Mouse (Mus musculus): Measurements from ENCODE around the gene Timeless. TPM values are rescaled to one million over a fixed set of nuclear protein-coding genes. Genes with fewer than 3 reads are reported as not detected.
A peak's percentile ranks its signal among the peaks of the same experiment; 100 is the strongest.
"Not testable (repeated sequence)": the region's sequence is repeated elsewhere in the genome, so short reads cannot be mapped to it uniquely, and the experiment has no call there.

Gene Timeless
- polyA plus RNA-seq (2015; fragmentation: Nextera tagmentation; extraction: Ambion mirVana): 24.4 and 26.2 TPM in 2 replicates

- Histone ChIP-seq H3K36me3 (replicated peaks) (peaks cover 17% of the 10 kb centered on the region), H3K9ac (peak within 1 kb of the TSS; percentile 86), H3K4me3 (replicated peaks) (peak within 1 kb of the TSS; percentile 76), H3K27ac (replicated peaks) (peak within 1 kb of the TSS; percentile 94), H3K27me3 (no peaks in the 10 kb centered on the region), H3K4me1 (replicated peaks) (peaks cover 54% of the 10 kb centered on the region), H3K9me3 (replicated peaks) (no peaks in the 10 kb centered on the region), H3K4me2 (peak within 1 kb of the TSS; percentile 81)
- WGBS (ENCODE audit: insufficient replicate concordance): under 1% methylated on average over 58 of the region's 58 CpGs
- ATAC-seq (ENCODE audit: insufficient read depth): peak; percentile 88
These were observed at the start of gene Timeless for GRCm38 (mm10) chr10:128231697-128232419. TSS of gene Timeless (plus strand) at chr10:128232065.

DNA sequence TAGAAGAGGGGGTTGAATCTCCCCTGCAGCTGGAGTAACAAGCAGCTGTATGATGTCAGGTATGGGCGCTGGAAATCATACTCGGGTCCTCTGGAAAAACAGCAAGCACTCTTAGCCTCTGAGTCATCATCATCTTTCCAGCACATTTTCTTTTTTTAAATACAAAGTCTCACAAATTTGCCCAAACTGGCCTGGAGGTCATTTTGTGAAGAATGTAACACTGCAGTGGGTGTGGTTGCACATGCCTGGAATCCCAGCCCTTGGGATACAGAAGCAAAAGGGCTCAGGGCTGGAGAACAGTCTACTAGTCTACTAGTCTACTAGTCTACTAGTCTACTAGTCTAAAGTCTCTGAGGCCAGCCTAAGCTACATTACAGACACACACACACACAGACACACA lies 47.6 kb upstream of the Timeless start:
- WGBS (ENCODE audit: insufficient replicate concordance): 82% methylated on average over 2 of the region's 2 CpGs
- Histone ChIP-seq H3K4me3 (replicated peaks) (no peak overlapping the region), H3K9ac (no peak overlapping the region), H3K27me3 (no peaks in the 10 kb centered on the region), H3K4me2 (no peak overlapping the region), H3K36me3 (replicated peaks) (no peaks in the 10 kb centered on the region), H3K27ac (replicated peaks) (no peak overlapping the region), H3K9me3 (replicated peaks) (no peaks in the 10 kb centered on the region), H3K4me1 (replicated peaks) (peaks cover 41% of the 10 kb centered on the region)
- ATAC-seq (ENCODE audit: insufficient read depth): no peak

GRCm38 (mm10) chr10:128185277-128185940 lies 46.5 kb upstream of the Timeless start:
- Histone ChIP-seq H3K4me2 (no peak overlapping the region), H3K9me3 (replicated peaks) (no peaks in the 10 kb centered on the region), H3K27me3 (no peaks in the 10 kb centered on the region), H3K4me1 (replicated peaks) (peaks cover 34% of the 10 kb centered on the region), H3K9ac (no peak overlapping the region), H3K36me3 (replicated peaks) (no peaks in the 10 kb centered on the region), H3K4me3 (replicated peaks) (no peak overlapping the region), H3K27ac (replicated peaks) (no peak overlapping the region)
- 68% methylated on average over 6 of the region's 6 CpGs for WGBS (ENCODE audit: insufficient replicate concordance)
- no peak for ATAC-seq (ENCODE audit: insufficient read depth)

DNA sequence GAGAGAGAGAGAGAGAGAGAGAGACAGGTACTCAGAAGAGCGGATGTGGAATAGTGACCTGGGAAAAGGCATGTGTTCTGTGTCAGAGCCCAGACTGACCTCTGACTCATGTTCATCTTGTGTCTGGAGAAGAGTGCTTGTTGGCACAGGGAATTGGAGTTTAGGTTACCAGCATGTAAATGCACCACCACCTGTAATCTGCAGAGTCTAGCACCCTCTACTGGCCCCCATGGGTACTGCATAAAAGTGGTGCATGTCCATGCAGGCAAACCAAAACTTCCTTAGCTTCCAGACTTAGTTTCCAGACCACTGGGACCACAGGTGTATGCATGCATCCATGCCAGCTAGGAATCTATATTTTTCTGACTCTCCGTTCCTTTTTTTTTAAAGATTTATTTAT lies 45.9 kb upstream of the Timeless start:
- no peak overlapping the region for H3K9ac ChIP-seq
- peak; percentile 43; the same call in 1 of the 2 replicates for ATAC-seq (ENCODE audit: insufficient read depth)
- WGBS (ENCODE audit: insufficient replicate concordance): 51% methylated on average over 2 of the region's 2 CpGs
- H3K4me3 ChIP-seq (replicated peaks): no peak overlapping the region
- no peaks in the 10 kb centered on the region for H3K9me3 ChIP-seq (replicated peaks)
- H3K4me1 ChIP-seq (replicated peaks): peaks cover 34% of the 10 kb centered on the region
- 0 out of 2 replicates have a peak, but pooled peaks cover 4% of the 10 kb centered on the region for H3K27me3 ChIP-seq
- H3K27ac ChIP-seq (replicated peaks): no peak overlapping the region
- H3K4me2 ChIP-seq: no peak overlapping the region
- no peaks in the 10 kb centered on the region for H3K36me3 ChIP-seq (replicated peaks)

DNA sequence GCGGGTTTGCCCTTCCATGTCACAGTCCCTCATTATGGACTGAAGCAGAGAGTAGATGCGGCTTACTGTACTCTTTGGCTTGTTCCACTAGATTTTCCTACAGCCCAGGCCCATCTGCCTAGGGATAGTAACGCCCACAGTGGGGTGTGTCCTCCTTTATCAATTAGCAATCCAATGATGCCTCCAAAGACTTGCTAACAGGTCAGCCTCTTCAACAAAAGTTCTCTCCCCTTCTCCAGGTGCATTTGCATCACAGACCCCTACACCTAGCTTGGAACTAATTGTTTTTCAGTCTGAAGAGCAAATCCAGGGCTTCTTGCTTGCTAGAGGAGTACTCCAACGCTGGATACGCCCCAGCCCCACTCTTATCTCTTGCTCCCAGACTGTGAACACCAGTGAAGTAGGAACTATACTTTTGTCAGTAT lies 44.7 kb upstream of the Timeless start:
- WGBS (ENCODE audit: insufficient replicate concordance): 39% methylated on average over 5 of the region's 5 CpGs
- ATAC-seq (ENCODE audit: insufficient read depth): peak; percentile 88
- Histone ChIP-seq H3K4me2 (peak overlapping the region; percentile 61), H3K36me3 (replicated peaks) (no peaks in the 10 kb centered on the region), H3K9ac (0 out of 2 replicates have a peak overlapping the region, but pooled peaks have one; percentile 8), H3K9me3 (replicated peaks) (no peaks in the 10 kb centered on the region), H3K4me3 (replicated peaks) (0 out of 2 replicates have a peak overlapping the region, but pooled peaks have one; percentile 12), H3K27me3 (peaks cover 11% of the 10 kb centered on the region; the same call in 1 of the 2 replicates), H3K4me1 (replicated peaks) (peaks cover 34% of the 10 kb centered on the region), H3K27ac (replicated peaks) (peak overlapping the region; percentile 86)

DNA sequence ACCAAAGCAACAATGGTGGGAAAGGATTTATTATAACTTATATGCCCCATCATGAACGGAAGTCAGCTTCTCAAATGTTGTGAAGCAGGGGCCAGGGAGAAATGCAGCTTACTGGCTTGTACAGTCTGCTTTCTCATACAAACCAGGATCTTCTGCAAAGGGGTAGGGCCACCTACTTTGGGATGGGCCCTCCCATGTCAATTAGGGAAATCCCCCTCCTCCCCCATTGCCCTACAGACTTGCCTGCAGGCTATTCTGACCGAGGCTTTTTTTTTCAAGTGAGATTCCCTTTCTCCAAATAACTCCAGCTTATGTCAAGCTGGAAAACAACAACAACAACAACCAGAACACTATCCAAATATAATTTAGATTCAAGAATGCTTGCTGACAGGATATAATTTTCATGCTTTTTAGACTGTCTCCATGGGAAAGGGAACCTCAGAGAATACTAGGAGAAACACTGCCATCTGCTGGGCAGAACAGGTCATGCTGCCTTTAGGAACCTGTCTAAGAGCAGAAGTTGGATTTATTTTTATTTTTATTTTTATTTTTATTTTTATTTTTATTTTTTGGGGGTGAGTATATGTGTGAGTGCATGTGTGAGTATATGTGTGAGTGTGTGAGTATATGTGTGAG lies 43.5 kb upstream of the Timeless start:
- Histone ChIP-seq H3K9ac (no peak overlapping the region), H3K27me3 (peaks cover 16% of the 10 kb centered on the region), H3K4me1 (replicated peaks) (peaks cover 35% of the 10 kb centered on the region), H3K36me3 (replicated peaks) (no peaks in the 10 kb centered on the region), H3K9me3 (replicated peaks) (no peaks in the 10 kb centered on the region), H3K4me3 (replicated peaks) (no peak overlapping the region), H3K4me2 (no peak overlapping the region), H3K27ac (replicated peaks) (peak overlapping the region; percentile 86)
- WGBS (ENCODE audit: insufficient replicate concordance): 46% methylated on average over 2 of the region's 2 CpGs
- ATAC-seq (ENCODE audit: insufficient read depth): no peak

DNA sequence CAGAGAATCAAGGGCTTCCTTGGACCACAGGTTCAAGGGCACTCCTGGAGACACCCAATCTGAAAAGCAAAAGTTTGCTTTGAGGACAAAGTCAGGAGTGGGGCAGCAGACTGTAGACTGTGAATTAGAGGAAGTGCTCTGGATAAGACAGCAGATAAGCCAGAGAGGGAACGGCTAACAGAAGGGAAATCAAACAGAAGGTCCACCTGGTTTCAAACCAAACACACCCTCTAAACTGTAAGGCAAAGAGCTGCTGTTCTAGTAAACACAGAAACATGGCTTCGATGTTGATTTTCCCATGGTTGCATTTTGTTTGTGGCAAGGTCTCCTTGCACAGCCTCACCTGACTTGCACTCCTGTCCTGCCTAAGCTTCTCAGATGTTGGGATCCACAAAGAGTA lies 40.4 kb upstream of the Timeless start:
- Histone ChIP-seq H3K4me3 (replicated peaks) (no peak overlapping the region), H3K27ac (replicated peaks) (no peak overlapping the region), H3K4me1 (replicated peaks) (peaks cover 40% of the 10 kb centered on the region), H3K36me3 (replicated peaks) (no peaks in the 10 kb centered on the region), H3K9ac (no peak overlapping the region), H3K9me3 (replicated peaks) (no peaks in the 10 kb centered on the region), H3K4me2 (no peak overlapping the region), H3K27me3 (peaks cover 47% of the 10 kb centered on the region)
- WGBS (ENCODE audit: insufficient replicate concordance): 23% methylated on average over 2 of the region's 2 CpGs
- no peak for ATAC-seq (ENCODE audit: insufficient read depth)

DNA sequence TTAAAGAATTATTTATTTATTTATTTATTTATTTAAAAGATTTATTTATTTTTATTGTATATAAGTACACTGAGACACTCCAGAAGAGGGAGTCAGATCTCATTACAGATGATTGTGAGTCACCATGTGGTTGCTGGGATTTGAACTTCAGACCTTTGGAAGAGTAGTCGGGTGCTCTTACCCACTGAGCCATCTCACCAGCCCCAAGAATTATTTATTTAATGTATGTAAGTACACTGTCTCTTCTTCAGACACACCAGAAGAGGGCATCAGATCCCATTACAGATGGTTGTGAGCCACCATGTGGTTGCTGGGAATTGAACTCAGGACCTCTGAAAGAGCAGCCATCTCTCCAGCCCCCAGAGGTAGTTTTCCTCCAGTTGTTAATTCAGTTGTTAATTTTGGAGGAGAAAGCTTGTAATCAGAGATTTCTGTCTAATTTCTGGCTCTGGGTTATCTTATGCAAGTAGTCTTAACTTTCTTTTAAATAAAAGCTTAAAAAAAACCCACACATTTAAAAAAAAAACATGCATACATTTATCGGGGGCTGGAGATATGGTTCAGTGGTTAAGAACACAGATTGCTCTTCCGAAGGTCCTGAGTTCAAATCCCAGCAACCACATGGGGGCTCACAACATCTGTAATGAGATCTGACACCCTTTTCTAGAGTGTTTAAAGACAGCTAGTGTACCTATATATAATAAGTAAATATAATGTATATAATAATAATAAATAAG lies 39.7 kb upstream of the Timeless start:
- not testable (repeated sequence) for H3K4me3 ChIP-seq (replicated peaks); H3K27ac ChIP-seq (replicated peaks); H3K4me2 ChIP-seq; H3K9ac ChIP-seq; H3K9me3 ChIP-seq (replicated peaks); H3K36me3 ChIP-seq (replicated peaks); ATAC-seq (ENCODE audit: insufficient read depth)
- H3K4me1 ChIP-seq (replicated peaks): peaks cover 33% of the 10 kb centered on the region
- 70% methylated on average over 3 of the region's 3 CpGs for WGBS (ENCODE audit: insufficient replicate concordance)
- peaks cover 54% of the 10 kb centered on the region for H3K27me3 ChIP-seq

DNA sequence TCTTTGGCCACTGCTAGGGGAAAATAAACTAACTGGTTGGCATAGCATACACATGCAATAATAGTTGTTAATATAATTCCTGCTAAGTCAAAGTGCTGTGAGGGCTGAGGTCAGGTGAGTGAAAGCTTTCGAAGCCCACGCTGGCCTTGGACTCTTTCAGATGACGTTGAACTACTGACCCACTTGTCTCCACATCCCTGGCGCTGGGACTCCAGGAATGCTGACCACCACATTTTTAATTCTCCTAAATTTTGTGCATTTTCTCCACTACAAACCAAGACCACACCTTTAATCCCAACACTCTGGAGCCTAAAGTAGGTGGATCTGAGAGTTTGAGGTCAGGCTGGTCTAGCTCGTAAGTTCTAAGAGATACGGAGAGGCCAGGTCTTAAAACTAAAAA lies 38.8 kb upstream of the Timeless start:
- no peak overlapping the region for H3K27ac ChIP-seq (replicated peaks)
- no peak overlapping the region for H3K9ac ChIP-seq
- ATAC-seq (ENCODE audit: insufficient read depth): no peak
- no peaks in the 10 kb centered on the region for H3K9me3 ChIP-seq (replicated peaks)
- no peak overlapping the region for H3K4me3 ChIP-seq (replicated peaks)
- H3K36me3 ChIP-seq (replicated peaks): no peaks in the 10 kb centered on the region
- peaks cover 24% of the 10 kb centered on the region for H3K4me1 ChIP-seq (replicated peaks)
- H3K27me3 ChIP-seq: peaks cover 55% of the 10 kb centered on the region
- 0 out of 2 replicates have a peak overlapping the region, but pooled peaks have one; percentile 94 for H3K4me2 ChIP-seq
- WGBS (ENCODE audit: insufficient replicate concordance): 76% methylated on average over 6 of the region's 6 CpGs

GRCm38 (mm10) chr10:128194024-128194550 lies 37.8 kb upstream of the Timeless start, which contains the start of gene Gls2:
TSS of gene Gls2 (plus strand) at chr10:128194457.
- WGBS (ENCODE audit: insufficient replicate concordance): under 1% methylated on average over 46 of the region's 46 CpGs
- peak within 1 kb of the TSS; percentile 62 for H3K27ac ChIP-seq (replicated peaks)
- peaks cover 21% of the 10 kb centered on the region for H3K4me1 ChIP-seq (replicated peaks)
- H3K4me2 ChIP-seq: peak within 1 kb of the TSS; percentile 94
- no peaks in the 10 kb centered on the region for H3K9me3 ChIP-seq (replicated peaks)
- no peaks in the 10 kb centered on the region for H3K36me3 ChIP-seq (replicated peaks)
- H3K9ac ChIP-seq: peak within 1 kb of the TSS; percentile 59
- ATAC-seq (ENCODE audit: insufficient read depth): peak; percentile 93
- H3K4me3 ChIP-seq (replicated peaks): peak within 1 kb of the TSS; percentile 67
- peaks cover 62% of the 10 kb centered on the region for H3K27me3 ChIP-seq
